25 mouse cellular contexts compared by ENCODE assay signal in genomic region chr14:12657351-12657750, GRCm38 (mm10).
A peak's percentile ranks its signal among the peaks of the same experiment; 100 is the strongest.
DNase-seq lines count a peak whose midpoint lies in the region; ATAC-seq lines count a peak whose summit lies in the region.
"Had no signal": no experiment of that assay in that cellular context is flagged by ENCODE, and none has a peak within 500 bp of the region (broad histone marks: within the 10 kb centered on the region; RNA-seq: fewer than 3 reads in every experiment).

No protein-coding gene starts in this region.

- H3K27ac ChIP-seq in forebrain, embryonic 13.5 days, result no peak overlapping the region
- H3K27ac ChIP-seq in forebrain, embryonic 11.5 days (ENCODE audit: low read depth, low read length), result no peak overlapping the region
- no peak overlapping the region for H3K27ac ChIP-seq in hindbrain, embryonic 15.5 days (replicated peaks)
- no peak overlapping the region for H3K27ac ChIP-seq in hindbrain, embryonic 14.5 days
- no peak overlapping the region for H3K27ac ChIP-seq in limb, embryonic 10.5 days
- H3K27ac ChIP-seq: embryonic facial prominence, embryonic 13.5 days; forebrain, embryonic 15.5 days; hindbrain, embryonic 12.5 days; kidney, postnatal 0 days; limb, embryonic 13.5 days had no signal

- no peaks in the 10 kb centered on the region for H3K36me3 ChIP-seq in forebrain, embryonic 13.5 days (ENCODE audit: poor library complexity, severe bottlenecking)
- no peaks in the 10 kb centered on the region for H3K36me3 ChIP-seq in forebrain, embryonic 11.5 days (ENCODE audit: control insufficient read depth, insufficient read depth, low read length)
- H3K36me3 ChIP-seq in hindbrain, embryonic 15.5 days, result no peaks in the 10 kb centered on the region
- no peaks in the 10 kb centered on the region for H3K36me3 ChIP-seq in hindbrain, embryonic 14.5 days (replicated peaks; ENCODE audit: control insufficient read depth, insufficient read depth)
- no peaks in the 10 kb centered on the region for H3K36me3 ChIP-seq in limb, embryonic 10.5 days
- H3K36me3 ChIP-seq: embryonic facial prominence, embryonic 13.5 days; forebrain, embryonic 15.5 days; hindbrain, embryonic 12.5 days; limb, embryonic 13.5 days had no signal

- no peaks in the 10 kb centered on the region for H3K4me1 ChIP-seq in forebrain, embryonic 13.5 days
- H3K4me1 ChIP-seq in forebrain, embryonic 11.5 days (replicated peaks; ENCODE audit: control insufficient read depth, insufficient read depth, low read length), result no peaks in the 10 kb centered on the region
- 0 out of 2 replicates have a peak, but pooled peaks cover 4% of the 10 kb centered on the region for H3K4me1 ChIP-seq in hindbrain, embryonic 15.5 days (replicated peaks)
- H3K4me1 ChIP-seq in hindbrain, embryonic 14.5 days (replicated peaks; ENCODE audit: control insufficient read depth, insufficient read depth, low read length), result no peaks in the 10 kb centered on the region
- no peaks in the 10 kb centered on the region for H3K4me1 ChIP-seq in limb, embryonic 10.5 days
- H3K4me1 ChIP-seq: embryonic facial prominence, embryonic 13.5 days; forebrain, embryonic 15.5 days; hindbrain, embryonic 12.5 days; limb, embryonic 13.5 days had no signal

- no peaks in the 10 kb centered on the region for H3K27me3 ChIP-seq in forebrain, embryonic 13.5 days
- H3K27me3 ChIP-seq in forebrain, embryonic 11.5 days (ENCODE audit: control insufficient read depth, insufficient read depth, low read length), result no peaks in the 10 kb centered on the region
- no peaks in the 10 kb centered on the region for H3K27me3 ChIP-seq in hindbrain, embryonic 15.5 days
- H3K27me3 ChIP-seq in hindbrain, embryonic 14.5 days (ENCODE audit: control insufficient read depth, insufficient read depth, low read length), result no peaks in the 10 kb centered on the region
- H3K27me3 ChIP-seq in limb, embryonic 10.5 days (ENCODE audit: low read depth, poor library complexity, severe bottlenecking), result no peaks in the 10 kb centered on the region
- H3K27me3 ChIP-seq: embryonic facial prominence, embryonic 13.5 days; forebrain, embryonic 15.5 days; hindbrain, embryonic 12.5 days; limb, embryonic 13.5 days had no signal

- 82% methylated on average over 4 of the region's 4 CpGs for WGBS in forebrain, embryonic 13.5 days
- 83% methylated on average over 4 of the region's 4 CpGs for WGBS in forebrain, embryonic 11.5 days
- 84% methylated on average over 4 of the region's 4 CpGs for WGBS in hindbrain, embryonic 15.5 days
- 81% methylated on average over 4 of the region's 4 CpGs for WGBS in hindbrain, embryonic 14.5 days
- WGBS in limb, embryonic 10.5 days, result 74% methylated on average over 4 of the region's 4 CpGs

- no peak overlapping the region for H3K4me3 ChIP-seq in forebrain, embryonic 13.5 days
- no peak overlapping the region for H3K4me3 ChIP-seq in forebrain, embryonic 11.5 days (ENCODE audit: low read depth, low read length)
- H3K4me3 ChIP-seq in hindbrain, embryonic 15.5 days, result no peak overlapping the region
- H3K4me3 ChIP-seq in hindbrain, embryonic 14.5 days (replicated peaks; ENCODE audit: low read length), result no peak overlapping the region
- H3K4me3 ChIP-seq in limb, embryonic 10.5 days, result no peak overlapping the region
- H3K4me3 ChIP-seq: embryonic facial prominence, embryonic 13.5 days; erythroblast, embryonic 14.5 days; forebrain, embryonic 15.5 days; hindbrain, embryonic 12.5 days; limb, embryonic 13.5 days had no signal

- H3K9ac ChIP-seq in forebrain, embryonic 13.5 days, result no peak overlapping the region
- no peak overlapping the region for H3K9ac ChIP-seq in forebrain, embryonic 11.5 days (ENCODE audit: low read length)
- H3K9ac ChIP-seq in hindbrain, embryonic 15.5 days, result no peak overlapping the region
- no peak overlapping the region for H3K9ac ChIP-seq in hindbrain, embryonic 14.5 days
- H3K9ac ChIP-seq: embryonic facial prominence, embryonic 13.5 days; forebrain, embryonic 15.5 days; hindbrain, embryonic 12.5 days; limb, embryonic 13.5 days had no signal

- no peak overlapping the region for H3K4me2 ChIP-seq in forebrain, embryonic 13.5 days
- H3K4me2 ChIP-seq in forebrain, embryonic 11.5 days (ENCODE audit: low read depth, low read length, severe bottlenecking), result no peak overlapping the region
- H3K4me2 ChIP-seq in hindbrain, embryonic 15.5 days, result no peak overlapping the region
- H3K4me2 ChIP-seq in hindbrain, embryonic 14.5 days (replicated peaks), result no peak overlapping the region
- H3K4me2 ChIP-seq: embryonic facial prominence, embryonic 13.5 days; forebrain, embryonic 15.5 days; heart, embryonic 11.5 days; hindbrain, embryonic 12.5 days; limb, embryonic 13.5 days had no signal

- DNase-seq in forebrain, embryonic 11.5 days (ENCODE audit: low spot score), result no peak
- no peak for DNase-seq in hindbrain, embryonic 14.5 days (ENCODE audit: low spot score)
- DNase-seq in 416B (ENCODE audit: low read depth), result peak; percentile 24
- DNase-seq in limb, embryonic 10.5 days (ENCODE audit: low spot score), result no peak
- DNase-seq in kidney, adult 18-20 months, result no peak
- DNase-seq: adrenal gland, postnatal 25 days; cerebellum, adult 18-20 months; cerebellum, postnatal 14 days; embryo, embryonic 11 days; gastrocnemius, postnatal 25 days; kidney, adult 2 months; lung, postnatal 10 days; thymus, postnatal 36 days had no signal

- H3K9me3 ChIP-seq in forebrain, embryonic 13.5 days (replicated peaks), result no peaks in the 10 kb centered on the region
- no peaks in the 10 kb centered on the region for H3K9me3 ChIP-seq in forebrain, embryonic 11.5 days (ENCODE audit: control insufficient read depth, low read length)
- H3K9me3 ChIP-seq in hindbrain, embryonic 15.5 days, result no peaks in the 10 kb centered on the region
- no peaks in the 10 kb centered on the region for H3K9me3 ChIP-seq in hindbrain, embryonic 14.5 days (ENCODE audit: control insufficient read depth, low read length)
- no peaks in the 10 kb centered on the region for H3K9me3 ChIP-seq in limb, embryonic 10.5 days (replicated peaks)
- H3K9me3 ChIP-seq: embryonic facial prominence, embryonic 13.5 days; forebrain, embryonic 15.5 days; hindbrain, embryonic 12.5 days; limb, embryonic 13.5 days had no signal

- 0 out of 2 replicates have a peak, but pooled peaks have one; percentile 24 for ATAC-seq in forebrain, embryonic 13.5 days
- ATAC-seq in forebrain, embryonic 11.5 days (replicated peaks; ENCODE audit: low FRiP score), result no peak
- 0 out of 2 replicates have a peak, but pooled peaks have one; percentile 10 for ATAC-seq in hindbrain, embryonic 15.5 days (ENCODE audit: low FRiP score, low read depth)
- ATAC-seq in hindbrain, embryonic 14.5 days (ENCODE audit: low FRiP score), result no peak
- ATAC-seq in granulocyte monocyte progenitor cell, adult 5-6 weeks (replicated peaks; ENCODE audit: poor library complexity, severe bottlenecking), result 0 out of 2 replicates have a peak, but pooled peaks have one; percentile 33
- ATAC-seq: CD4-positive, CD25-positive, alpha-beta regulatory T cell, adult 4 months; forebrain, embryonic 15.5 days; inflammation-experienced regulatory T-cells, adult 6 months had no signal

Comparison
In these comparisons a context has a peak if more than half of its experiments do, and no peak if none do; other contexts are left out.
1. ATAC-seq: peak in forebrain, embryonic 13.5 days (single experiment), hindbrain, embryonic 15.5 days (single experiment) and granulocyte monocyte progenitor cell, adult 5-6 weeks (single experiment); none in forebrain, embryonic 11.5 days (single experiment) and hindbrain, embryonic 14.5 days (single experiment).